Mouse (Mus musculus) ZHBTc4 (cell line): Measurements from ENCODE around the gene Ipmk.
A peak's percentile ranks its signal among the peaks of the same experiment; 100 is the strongest.

Experiments
- DNase-seq: peaks from one replicate; pipeline ENCODE4 v3.0.0-alpha.2; 2011; ENCODE audit warnings: low read depth, low spot score

Gene Ipmk

GRCm38 (mm10) chr10:71347509-71347949 is at the start of gene Ipmk:
Ipmk (plus strand) TSS chr10:71347763.
- peak; percentile 99 for DNase-seq

- no peak for DNase-seq
Measured at GRCm38 (mm10) chr10:71300161-71300560, 47.4 kb upstream of the Ipmk start.

GRCm38 (mm10) chr10:71302490-71302889 is 45.1 kb upstream of the Ipmk start:
- DNase-seq: peak; percentile 78

- DNase-seq: peak; percentile 78
Measured at GRCm38 (mm10) chr10:71306190-71306589, 41.4 kb upstream of the Ipmk start.

GRCm38 (mm10) chr10:71306759-71307158 is 40.8 kb upstream of the Ipmk start:
- no peak for DNase-seq

GRCm38 (mm10) chr10:71308199-71308598 is 39.4 kb upstream of the Ipmk start:
- peak; percentile 82 for DNase-seq

GRCm38 (mm10) chr10:71310288-71310687 is 37.3 kb upstream of the Ipmk start:
- peak; percentile 71 for DNase-seq

- no peak for DNase-seq
Measured at GRCm38 (mm10) chr10:71314596-71314995, 33.0 kb upstream of the Ipmk start.

- DNase-seq: no peak
Measured at GRCm38 (mm10) chr10:71316056-71316455, 31.5 kb upstream of the Ipmk start.

- DNase-seq: no peak
Measured at GRCm38 (mm10) chr10:71316497-71316896, 31.1 kb upstream of the Ipmk start.

- DNase-seq: no peak
Measured at GRCm38 (mm10) chr10:71323669-71324068, 23.9 kb upstream of the Ipmk start.

- DNase-seq: no peak
Measured at GRCm38 (mm10) chr10:71326123-71326522, 21.4 kb upstream of the Ipmk start.

GRCm38 (mm10) chr10:71326789-71327188 is 20.8 kb upstream of the Ipmk start:
- peak; percentile 86 for DNase-seq

- DNase-seq: no peak
Measured at GRCm38 (mm10) chr10:71327386-71327785, 20.2 kb upstream of the Ipmk start.

GRCm38 (mm10) chr10:71328382-71328781 is 19.2 kb upstream of the Ipmk start:
- DNase-seq: no peak

- DNase-seq: no peak
Measured at GRCm38 (mm10) chr10:71328870-71329269, 18.7 kb upstream of the Ipmk start.

- DNase-seq: no peak
Measured at GRCm38 (mm10) chr10:71329295-71329694, 18.3 kb upstream of the Ipmk start.

GRCm38 (mm10) chr10:71330070-71330469 is 17.5 kb upstream of the Ipmk start:
- DNase-seq: no peak

- DNase-seq: no peak
Measured at GRCm38 (mm10) chr10:71331908-71332307, 15.7 kb upstream of the Ipmk start.

GRCm38 (mm10) chr10:71332376-71332775 is 15.2 kb upstream of the Ipmk start:
- peak; percentile 74 for DNase-seq

GRCm38 (mm10) chr10:71332859-71333258 is 14.7 kb upstream of the Ipmk start:
- DNase-seq: no peak

- no peak for DNase-seq
Measured at GRCm38 (mm10) chr10:71337733-71338132, 9.8 kb upstream of the Ipmk start.

- no peak for DNase-seq
Measured at GRCm38 (mm10) chr10:71338156-71338905, 9.2 kb upstream of the Ipmk start.

- no peak for DNase-seq
Measured at GRCm38 (mm10) chr10:71339463-71339862, 8.1 kb upstream of the Ipmk start.
